Mouse (Mus musculus) spleen, postnatal 14 days (tissue): Measurements from ENCODE around the gene Nudt2.

Source experiments
- DNase-seq, 2 experiments: peaks; one replicate each; pipeline ENCODE4 v3.0.0; 2021 to 2022; ENCODE audit warnings: low spot score in 2 of 2

Nudt2 gene

GRCm38 (mm10) chr4:41520641-41521040 lies 55.7 kb downstream of the Nudt2 start:
- no peak for DNase-seq

- DNase-seq: no peak
Observed at GRCm38 (mm10) chr4:41522136-41522535, 57.2 kb downstream of the Nudt2 start.

GRCm38 (mm10) chr4:41522788-41523187 lies 57.8 kb downstream of the Nudt2 start:
- no peak for DNase-seq

- no peak for DNase-seq
Observed at GRCm38 (mm10) chr4:41523839-41524238, 58.9 kb downstream of the Nudt2 start.

GRCm38 (mm10) chr4:41524829-41525228 lies 59.9 kb downstream of the Nudt2 start:
- no peak for DNase-seq

- no peak for DNase-seq
Observed at GRCm38 (mm10) chr4:41526553-41526952, 61.6 kb downstream of the Nudt2 start.

- no peak for DNase-seq
Observed at GRCm38 (mm10) chr4:41527076-41527475, 62.1 kb downstream of the Nudt2 start.

GRCm38 (mm10) chr4:41527996-41528395 lies 63.0 kb downstream of the Nudt2 start:
- no peak for DNase-seq
